Mouse (Mus musculus): ENCODE results near the gene Pqlc2. TPM values are rescaled to one million over a fixed set of nuclear protein-coding genes. Genes with fewer than 3 reads are reported as not detected.

The Pqlc2 gene
- polyA plus RNA-seq, 1 experiment from 2014 or later = 10.5 TPM

DNA sequence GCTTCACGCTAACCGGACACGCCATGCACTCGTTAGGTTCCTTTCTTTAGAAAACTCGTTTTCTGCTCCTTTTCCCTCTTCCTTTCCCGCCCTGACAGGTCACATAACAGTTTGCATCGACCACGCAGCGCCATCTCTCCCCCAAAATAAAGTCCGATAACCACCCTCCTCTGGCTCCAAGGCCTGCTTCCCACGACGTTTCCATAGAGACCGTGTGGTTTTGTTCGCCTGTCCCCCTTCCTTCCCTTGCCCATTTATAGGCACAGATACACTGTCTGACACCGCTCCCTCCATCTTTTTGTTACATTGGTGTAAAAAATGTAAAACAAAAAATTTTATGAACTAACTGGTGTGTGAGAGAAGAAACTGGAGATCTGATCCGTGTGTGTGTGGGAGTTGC lies 19.4 kb downstream of the Pqlc2 start:
- peaks cover 41% of the 10 kb centered on the region for H3K36me3 ChIP-seq (ENCODE audit: control insufficient read depth, insufficient read depth, low read length)
- no peak overlapping the region for H3K4me3 ChIP-seq (ENCODE audit: low read depth, low read length)
- H3K9me3 ChIP-seq (replicated peaks; ENCODE audit: control insufficient read depth, low read length) = no peaks in the 10 kb centered on the region
- no peak overlapping the region for H3K9ac ChIP-seq (ENCODE audit: low read length)
- H3K27me3 ChIP-seq (replicated peaks; ENCODE audit: control insufficient read depth, insufficient read depth, low read length) = no peaks in the 10 kb centered on the region
- no peak overlapping the region for H3K27ac ChIP-seq (ENCODE audit: low read depth, low read length)
- DNase-seq (ENCODE audit: low spot score) = no peak
- ATAC-seq = no peak
- WGBS = 65% methylated on average over 16 of the region's 16 CpGs
- no peaks in the 10 kb centered on the region for H3K4me1 ChIP-seq (ENCODE audit: control insufficient read depth, insufficient read depth, low read length)
- H3K4me2 ChIP-seq (ENCODE audit: low read length) = no peak overlapping the region

DNA sequence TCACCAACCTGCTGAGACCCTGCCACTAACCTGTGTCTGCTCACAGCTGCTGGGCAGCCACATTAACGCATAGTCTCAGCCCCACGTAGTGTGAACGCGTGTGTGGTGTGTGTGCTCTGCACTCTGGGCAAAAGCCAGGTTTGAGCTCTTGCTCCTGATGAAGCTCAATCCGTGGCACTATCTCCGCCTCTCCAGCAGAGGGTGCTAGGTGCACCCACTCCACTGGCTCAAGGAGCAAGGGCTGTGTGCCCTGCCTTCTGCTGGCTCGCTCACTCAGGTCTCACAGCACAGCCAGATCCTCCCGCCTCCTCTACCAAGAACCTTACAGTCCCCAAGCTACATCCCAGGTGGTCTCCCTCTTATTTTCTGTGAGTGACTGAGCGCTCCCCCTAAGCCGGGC lies 21.5 kb downstream of the Pqlc2 start:
- 67% methylated on average over 10 of the region's 10 CpGs for WGBS
- Histone ChIP-seq H3K27me3 (replicated peaks; ENCODE audit: control insufficient read depth, insufficient read depth, low read length) (no peaks in the 10 kb centered on the region), H3K27ac (ENCODE audit: low read depth, low read length) (no peak overlapping the region), H3K4me2 (ENCODE audit: low read length) (no peak overlapping the region), H3K9ac (ENCODE audit: low read length) (no peak overlapping the region), H3K4me1 (ENCODE audit: control insufficient read depth, insufficient read depth, low read length) (no peaks in the 10 kb centered on the region), H3K9me3 (replicated peaks; ENCODE audit: control insufficient read depth, low read length) (no peaks in the 10 kb centered on the region), H3K4me3 (ENCODE audit: low read depth, low read length) (no peak overlapping the region), H3K36me3 (ENCODE audit: control insufficient read depth, insufficient read depth, low read length) (peaks cover 46% of the 10 kb centered on the region)
- ATAC-seq (0 out of 2 replicates have a peak, but pooled peaks have one; percentile 26), DNase-seq (ENCODE audit: low spot score) (peak; percentile 51)

DNA sequence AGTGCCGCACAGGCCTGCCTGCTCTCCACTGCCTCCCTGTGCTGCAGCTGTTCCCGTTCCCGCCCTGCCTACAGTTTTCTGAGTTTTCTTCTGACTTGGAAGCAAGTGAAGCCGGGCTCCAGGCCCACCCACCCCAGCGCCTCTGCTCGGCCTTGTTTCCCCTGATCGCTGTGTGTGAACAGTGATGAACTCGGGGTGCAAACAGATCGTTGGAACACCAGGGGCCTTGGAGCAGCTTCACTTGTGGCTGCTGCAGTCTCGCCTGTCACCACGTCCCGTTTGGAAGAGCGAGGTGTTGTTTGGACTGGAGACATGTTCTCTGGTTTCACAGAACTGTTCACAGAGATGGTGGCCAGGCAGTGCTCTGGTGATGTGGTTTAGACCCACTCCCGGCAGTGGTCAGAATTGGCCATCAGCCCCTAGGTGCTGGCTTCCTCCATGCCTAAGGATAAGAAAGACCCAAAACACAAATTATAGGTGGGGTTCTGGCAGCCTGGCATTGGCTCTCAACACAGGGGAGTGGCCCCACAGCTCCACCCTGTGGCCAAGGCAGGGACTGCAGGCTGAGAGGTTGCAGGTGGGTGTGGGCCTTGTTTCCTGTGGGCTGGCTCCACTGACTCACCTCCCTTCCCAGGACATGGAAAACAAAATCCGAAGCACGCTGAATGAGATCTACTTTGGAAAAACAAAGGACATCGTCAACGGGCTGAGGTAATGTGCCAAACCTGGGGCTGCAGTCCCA lies 23.2 kb downstream of the Pqlc2 start:
- H3K9ac ChIP-seq (ENCODE audit: low read length) = no peak overlapping the region; the same call in 1 of the 2 replicates
- no peaks in the 10 kb centered on the region for H3K9me3 ChIP-seq (replicated peaks; ENCODE audit: control insufficient read depth, low read length)
- no peak overlapping the region for H3K4me2 ChIP-seq (ENCODE audit: low read length)
- no peak overlapping the region for H3K4me3 ChIP-seq (ENCODE audit: low read depth, low read length)
- WGBS = 80% methylated on average over 18 of the region's 18 CpGs
- peaks cover 60% of the 10 kb centered on the region for H3K36me3 ChIP-seq (ENCODE audit: control insufficient read depth, insufficient read depth, low read length)
- DNase-seq (ENCODE audit: low spot score) (peak; percentile 52), ATAC-seq (no peak)
- no peak overlapping the region for H3K27ac ChIP-seq (ENCODE audit: low read depth, low read length)
- no peaks in the 10 kb centered on the region for H3K27me3 ChIP-seq (replicated peaks; ENCODE audit: control insufficient read depth, insufficient read depth, low read length)
- H3K4me1 ChIP-seq (ENCODE audit: control insufficient read depth, insufficient read depth, low read length) = no peaks in the 10 kb centered on the region

- H3K27ac ChIP-seq (ENCODE audit: low read depth, low read length) = no peak overlapping the region
- H3K4me3 ChIP-seq (ENCODE audit: low read depth, low read length) = no peak overlapping the region
- H3K9me3 ChIP-seq (replicated peaks; ENCODE audit: control insufficient read depth, low read length) = no peaks in the 10 kb centered on the region
- no peak for ATAC-seq
- peaks cover 63% of the 10 kb centered on the region for H3K36me3 ChIP-seq (ENCODE audit: control insufficient read depth, insufficient read depth, low read length)
- WGBS = 88% methylated on average over 5 of the region's 5 CpGs
- no peak overlapping the region for H3K4me2 ChIP-seq (ENCODE audit: low read length)
- no peaks in the 10 kb centered on the region for H3K4me1 ChIP-seq (ENCODE audit: control insufficient read depth, insufficient read depth, low read length)
- H3K9ac ChIP-seq (ENCODE audit: low read length) = no peak overlapping the region
- DNase-seq (ENCODE audit: low spot score) = no peak
- H3K27me3 ChIP-seq (replicated peaks; ENCODE audit: control insufficient read depth, insufficient read depth, low read length) = no peaks in the 10 kb centered on the region
Measured at GRCm38 (mm10) chr4:139286234-139286633, 24.3 kb downstream of the Pqlc2 start.

DNA sequence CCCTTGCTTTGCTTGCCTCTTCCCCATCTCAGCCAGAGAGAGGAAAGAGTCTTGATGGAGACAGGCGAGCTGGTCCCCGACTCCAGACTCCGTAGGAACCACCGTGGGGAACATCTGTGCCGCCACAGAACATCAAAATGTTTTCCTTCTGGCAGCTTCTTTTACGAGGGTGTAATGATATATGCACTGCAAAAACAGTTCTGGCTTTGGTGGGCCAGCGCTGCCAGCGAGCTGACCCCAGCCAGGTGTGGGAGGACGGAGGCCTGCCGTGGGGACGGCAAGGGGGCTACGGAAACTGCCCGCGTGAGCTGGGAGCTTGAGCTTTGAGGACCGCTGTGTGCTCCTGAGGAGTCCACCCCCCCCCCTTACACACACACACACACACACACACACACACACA lies 25.6 kb downstream of the Pqlc2 start:
- Histone ChIP-seq H3K4me2 (ENCODE audit: low read length) (no peak overlapping the region), H3K27ac (ENCODE audit: low read depth, low read length) (peak overlapping the region; percentile 5; the same call in 1 of the 2 replicates), H3K36me3 (ENCODE audit: control insufficient read depth, insufficient read depth, low read length) (peaks cover 64% of the 10 kb centered on the region), H3K27me3 (replicated peaks; ENCODE audit: control insufficient read depth, insufficient read depth, low read length) (no peaks in the 10 kb centered on the region), H3K9ac (ENCODE audit: low read length) (no peak overlapping the region), H3K9me3 (replicated peaks; ENCODE audit: control insufficient read depth, low read length) (no peaks in the 10 kb centered on the region), H3K4me1 (ENCODE audit: control insufficient read depth, insufficient read depth, low read length) (no peaks in the 10 kb centered on the region), H3K4me3 (ENCODE audit: low read depth, low read length) (no peak overlapping the region)
- DNase-seq (ENCODE audit: low spot score) (no peak), ATAC-seq (no peak)
- 91% methylated on average over 15 of the region's 15 CpGs for WGBS

GRCm38 (mm10) chr4:139282955-139283417 lies 27.5 kb downstream of the Pqlc2 start:
- Histone ChIP-seq H3K4me3 (ENCODE audit: low read depth, low read length) (no peak overlapping the region), H3K4me1 (ENCODE audit: control insufficient read depth, insufficient read depth, low read length) (no peaks in the 10 kb centered on the region), H3K9me3 (replicated peaks; ENCODE audit: control insufficient read depth, low read length) (no peaks in the 10 kb centered on the region), H3K36me3 (ENCODE audit: control insufficient read depth, insufficient read depth, low read length) (peaks cover 53% of the 10 kb centered on the region), H3K9ac (ENCODE audit: low read length) (no peak overlapping the region), H3K4me2 (ENCODE audit: low read length) (no peak overlapping the region), H3K27ac (ENCODE audit: low read depth, low read length) (no peak overlapping the region), H3K27me3 (replicated peaks; ENCODE audit: control insufficient read depth, insufficient read depth, low read length) (no peaks in the 10 kb centered on the region)
- ATAC-seq (no peak), DNase-seq (ENCODE audit: low spot score) (peak; percentile 9)
- 75% methylated on average over 6 of the region's 6 CpGs for WGBS

GRCm38 (mm10) chr4:139281791-139282345 lies 28.6 kb downstream of the Pqlc2 start:
- DNase-seq (ENCODE audit: low spot score) (no peak), ATAC-seq (no peak)
- H3K4me1 ChIP-seq (ENCODE audit: control insufficient read depth, insufficient read depth, low read length) = no peaks in the 10 kb centered on the region
- H3K36me3 ChIP-seq (ENCODE audit: control insufficient read depth, insufficient read depth, low read length) = peaks cover 47% of the 10 kb centered on the region
- no peak overlapping the region for H3K27ac ChIP-seq (ENCODE audit: low read depth, low read length)
- WGBS = 95% methylated on average over 16 of the region's 16 CpGs
- no peak overlapping the region for H3K4me3 ChIP-seq (ENCODE audit: low read depth, low read length)
- no peak overlapping the region for H3K9ac ChIP-seq (ENCODE audit: low read length)
- H3K27me3 ChIP-seq (replicated peaks; ENCODE audit: control insufficient read depth, insufficient read depth, low read length) = no peaks in the 10 kb centered on the region
- H3K4me2 ChIP-seq (ENCODE audit: low read length) = no peak overlapping the region
- H3K9me3 ChIP-seq (replicated peaks; ENCODE audit: control insufficient read depth, low read length) = no peaks in the 10 kb centered on the region

DNA sequence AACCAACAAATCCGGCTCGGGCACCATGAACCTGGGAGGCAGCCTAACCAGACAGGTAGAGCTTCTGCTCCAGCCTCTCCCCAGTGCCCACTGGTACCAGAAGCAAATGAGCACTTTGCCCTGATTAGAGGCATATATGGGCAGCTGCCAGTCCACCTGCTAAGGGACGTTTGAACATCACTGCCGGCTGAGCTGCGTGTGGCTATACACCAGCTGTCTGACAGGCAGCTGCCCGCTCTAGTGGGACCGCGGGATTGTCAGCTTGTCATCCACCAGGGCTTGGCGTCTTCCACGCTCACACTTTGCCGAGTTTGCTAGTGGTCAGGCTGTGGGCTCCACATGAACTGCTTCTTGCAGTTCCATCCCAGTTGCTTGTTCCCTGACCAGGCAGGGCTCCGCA lies 30.0 kb downstream of the Pqlc2 start:
- no peak overlapping the region for H3K4me3 ChIP-seq (ENCODE audit: low read depth, low read length)
- no peaks in the 10 kb centered on the region for H3K27me3 ChIP-seq (replicated peaks; ENCODE audit: control insufficient read depth, insufficient read depth, low read length)
- no peak overlapping the region for H3K9ac ChIP-seq (ENCODE audit: low read length)
- 98% methylated on average over 12 of the region's 12 CpGs for WGBS
- no peaks in the 10 kb centered on the region for H3K9me3 ChIP-seq (replicated peaks; ENCODE audit: control insufficient read depth, low read length)
- H3K27ac ChIP-seq (ENCODE audit: low read depth, low read length) = no peak overlapping the region
- no peak for ATAC-seq
- no peak for DNase-seq (ENCODE audit: low spot score)
- no peak overlapping the region for H3K4me2 ChIP-seq (ENCODE audit: low read length)
- no peaks in the 10 kb centered on the region for H3K4me1 ChIP-seq (ENCODE audit: control insufficient read depth, insufficient read depth, low read length)
- peaks cover 47% of the 10 kb centered on the region for H3K36me3 ChIP-seq (ENCODE audit: control insufficient read depth, insufficient read depth, low read length)

- WGBS = 88% methylated on average over 7 of the region's 7 CpGs
Measured at GRCm38 (mm10) chr4:139276411-139276810, 34.1 kb downstream of the Pqlc2 start.

More at GRCm38 (mm10) chr4:139276411-139276810, 34.1 kb downstream of the Pqlc2 start:
- no peak overlapping the region for H3K4me2 ChIP-seq (ENCODE audit: low read length)
- H3K4me1 ChIP-seq (ENCODE audit: control insufficient read depth, insufficient read depth, low read length) = no peaks in the 10 kb centered on the region
- no peak overlapping the region for H3K9ac ChIP-seq (ENCODE audit: low read length)
- no peak overlapping the region for H3K27ac ChIP-seq (ENCODE audit: low read depth, low read length)
- no peaks in the 10 kb centered on the region for H3K9me3 ChIP-seq (replicated peaks; ENCODE audit: control insufficient read depth, low read length)
- H3K4me3 ChIP-seq (ENCODE audit: low read depth, low read length) = no peak overlapping the region
- ATAC-seq (no peak), DNase-seq (ENCODE audit: low spot score) (no peak)
- no peaks in the 10 kb centered on the region for H3K27me3 ChIP-seq (replicated peaks; ENCODE audit: control insufficient read depth, insufficient read depth, low read length)
- H3K36me3 ChIP-seq (ENCODE audit: control insufficient read depth, insufficient read depth, low read length) = peaks cover 32% of the 10 kb centered on the region
